Mouse (Mus musculus): ENCODE results near the gene Daglb. TPM values are rescaled to one million over a fixed set of nuclear protein-coding genes. Genes with fewer than 3 reads are reported as not detected.
A peak's percentile ranks its signal among the peaks of the same experiment; 100 is the strongest.

Daglb gene
- total and polyA plus RNA-seq, 2 experiments from 2014 or later: 19.4 to 21.3 TPM

- Histone ChIP-seq H3K27ac (ENCODE audit: low read depth, low read length) (no peak overlapping the region), H3K4me1 (ENCODE audit: insufficient read depth) (no peaks in the 10 kb centered on the region), H3K9ac (no peak overlapping the region), H3K4me2 (ENCODE audit: low read depth) (no peak overlapping the region), H3K36me3 (ENCODE audit: insufficient read depth) (peaks cover 39% of the 10 kb centered on the region), H3K9me3 (ENCODE audit: low read length) (no peaks in the 10 kb centered on the region), H3K27me3 (ENCODE audit: insufficient read depth, low read length) (no peaks in the 10 kb centered on the region), H3K4me3 (ENCODE audit: low read depth, low read length) (no peak overlapping the region)
- DNase-seq (no peak), ATAC-seq (no peak)
- TF ChIP-seq CTCF (IDR thresholded peaks at IDR 0.05; ENCODE audit: low read depth): no peak
- WGBS: 88% methylated on average over 11 of the region's 11 CpGs
These were observed 52.6 kb downstream of the Daglb start for GRCm38 (mm10) chr5:143517005-143517404.

- Histone ChIP-seq H3K9ac (no peak overlapping the region), H3K4me1 (ENCODE audit: insufficient read depth) (no peaks in the 10 kb centered on the region), H3K27ac (ENCODE audit: low read depth, low read length) (no peak overlapping the region), H3K4me3 (ENCODE audit: low read depth, low read length) (no peak overlapping the region), H3K27me3 (ENCODE audit: insufficient read depth, low read length) (no peaks in the 10 kb centered on the region), H3K4me2 (ENCODE audit: low read depth) (no peak overlapping the region), H3K9me3 (ENCODE audit: low read length) (no peaks in the 10 kb centered on the region), H3K36me3 (ENCODE audit: insufficient read depth) (peaks cover 35% of the 10 kb centered on the region)
- ATAC-seq (no peak), DNase-seq (no peak)
- no peak for TF ChIP-seq CTCF (IDR thresholded peaks at IDR 0.05; ENCODE audit: low read depth)
- 87% methylated on average over 6 of the region's 6 CpGs for WGBS
These were observed 53.1 kb downstream of the Daglb start for GRCm38 (mm10) chr5:143517436-143517835.

GRCm38 (mm10) chr5:143518045-143518591 lies 53.7 kb downstream of the Daglb start:
- Histone ChIP-seq H3K9ac (no peak overlapping the region), H3K9me3 (ENCODE audit: low read length) (no peaks in the 10 kb centered on the region), H3K4me3 (ENCODE audit: low read depth, low read length) (no peak overlapping the region), H3K36me3 (ENCODE audit: insufficient read depth) (peaks cover 29% of the 10 kb centered on the region), H3K27ac (ENCODE audit: low read depth, low read length) (no peak overlapping the region), H3K27me3 (ENCODE audit: insufficient read depth, low read length) (no peaks in the 10 kb centered on the region), H3K4me2 (ENCODE audit: low read depth) (no peak overlapping the region), H3K4me1 (ENCODE audit: insufficient read depth) (no peaks in the 10 kb centered on the region)
- no peak for ATAC-seq
- 66% methylated on average over 6 of the region's 6 CpGs for WGBS
- no peak for DNase-seq
- TF ChIP-seq CTCF (IDR thresholded peaks at IDR 0.05; ENCODE audit: low read depth): no peak

GRCm38 (mm10) chr5:143520415-143520814 lies 56.0 kb downstream of the Daglb start:
- WGBS: 89% methylated on average over 2 of the region's 2 CpGs
- peaks cover 6% of the 10 kb centered on the region for H3K4me1 ChIP-seq (ENCODE audit: insufficient read depth)
- H3K9me3 ChIP-seq (ENCODE audit: low read length): no peaks in the 10 kb centered on the region
- H3K36me3 ChIP-seq (ENCODE audit: insufficient read depth): peaks cover 7% of the 10 kb centered on the region; the same call in 1 of the 2 replicates
- no peaks in the 10 kb centered on the region for H3K27me3 ChIP-seq (ENCODE audit: insufficient read depth, low read length)
- DNase-seq: no peak
- no peak for TF ChIP-seq CTCF (IDR thresholded peaks at IDR 0.05; ENCODE audit: low read depth)
- H3K27ac ChIP-seq (ENCODE audit: low read depth, low read length): no peak overlapping the region
- ATAC-seq: no peak
- no peak overlapping the region for H3K4me2 ChIP-seq (ENCODE audit: low read depth)
- no peak overlapping the region for H3K4me3 ChIP-seq (ENCODE audit: low read depth, low read length)
- H3K9ac ChIP-seq: no peak overlapping the region

- Histone ChIP-seq H3K36me3 (ENCODE audit: insufficient read depth) (no peaks in the 10 kb centered on the region), H3K4me1 (ENCODE audit: insufficient read depth) (peaks cover 20% of the 10 kb centered on the region), H3K27me3 (ENCODE audit: insufficient read depth, low read length) (no peaks in the 10 kb centered on the region), H3K4me2 (ENCODE audit: low read depth) (no peak overlapping the region), H3K9me3 (ENCODE audit: low read length) (no peaks in the 10 kb centered on the region), H3K4me3 (ENCODE audit: low read depth, low read length) (no peak overlapping the region), H3K27ac (ENCODE audit: low read depth, low read length) (no peak overlapping the region), H3K9ac (no peak overlapping the region)
- no peak for TF ChIP-seq CTCF (IDR thresholded peaks at IDR 0.05; ENCODE audit: low read depth)
- WGBS: 96% methylated on average over 3 of the region's 3 CpGs
- DNase-seq (no peak), ATAC-seq (no peak)
These were observed 58.5 kb downstream of the Daglb start for GRCm38 (mm10) chr5:143522882-143523281.

- Histone ChIP-seq H3K27me3 (ENCODE audit: insufficient read depth, low read length) (no peaks in the 10 kb centered on the region), H3K9me3 (ENCODE audit: low read length) (no peaks in the 10 kb centered on the region), H3K4me2 (ENCODE audit: low read depth) (peak overlapping the region; percentile 80), H3K4me1 (ENCODE audit: insufficient read depth) (peaks cover 24% of the 10 kb centered on the region), H3K27ac (ENCODE audit: low read depth, low read length) (no peak overlapping the region), H3K9ac (0 out of 2 replicates have a peak overlapping the region, but pooled peaks have one; percentile 19), H3K4me3 (ENCODE audit: low read depth, low read length) (peak overlapping the region; percentile 92; the same call in 1 of the 2 replicates), H3K36me3 (ENCODE audit: insufficient read depth) (no peaks in the 10 kb centered on the region)
- no peak for ATAC-seq
- DNase-seq: no peak
- 69% methylated on average over 7 of the region's 7 CpGs for WGBS
- TF ChIP-seq CTCF (IDR thresholded peaks at IDR 0.05; ENCODE audit: low read depth): no peak
These were observed 61.3 kb downstream of the Daglb start for GRCm38 (mm10) chr5:143525454-143526225.

- no peak for ATAC-seq
- peak overlapping the region; percentile 92 for H3K4me3 ChIP-seq (ENCODE audit: low read depth, low read length)
- peak overlapping the region; percentile 80 for H3K4me2 ChIP-seq (ENCODE audit: low read depth)
- peak overlapping the region; percentile 54; the same call in 1 of the 2 replicates for H3K27ac ChIP-seq (ENCODE audit: low read depth, low read length)
- 7% methylated on average over 28 of the region's 28 CpGs for WGBS
- TF ChIP-seq CTCF (IDR thresholded peaks at IDR 0.05; ENCODE audit: low read depth): no peak
- no peaks in the 10 kb centered on the region for H3K9me3 ChIP-seq (ENCODE audit: low read length)
- H3K4me1 ChIP-seq (ENCODE audit: insufficient read depth): peaks cover 24% of the 10 kb centered on the region
- no peaks in the 10 kb centered on the region for H3K36me3 ChIP-seq (ENCODE audit: insufficient read depth)
- H3K9ac ChIP-seq: peak overlapping the region; percentile 100
- DNase-seq: peak; percentile 41
- H3K27me3 ChIP-seq (ENCODE audit: insufficient read depth, low read length): no peaks in the 10 kb centered on the region
These were observed 62.4 kb downstream of the Daglb start for GRCm38 (mm10) chr5:143526698-143527331.
